Mouse (Mus musculus) hindlimb bud, embryonic 11.5 days (tissue): ENCODE data around the gene Mpped1.

Source experiments
- DNase-seq: peaks from one replicate; pipeline ENCODE4 v3.0.0-alpha.2; 2012; ENCODE audit warnings: low read depth, low spot score; ENCODE audit errors: extremely low spot score

Gene Mpped1

DNA sequence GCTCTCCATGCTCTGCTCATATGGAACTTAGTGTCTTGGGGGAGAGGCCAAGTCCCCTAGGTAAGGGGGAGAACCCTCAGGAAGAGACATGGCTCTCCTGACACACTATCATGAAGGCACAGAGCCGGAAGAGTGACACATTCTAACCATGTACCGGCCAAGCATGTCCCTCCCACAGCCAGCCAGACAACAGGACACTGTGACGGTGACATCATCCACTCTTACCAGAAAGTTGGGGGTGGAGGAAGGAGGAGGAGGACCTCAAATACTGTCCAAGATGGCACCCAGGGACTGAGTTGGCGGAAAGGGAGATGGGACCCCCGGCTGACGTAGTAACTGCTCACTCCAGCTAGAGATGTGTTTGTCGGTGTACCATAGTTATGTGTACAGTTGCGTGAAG lies 104.6 kb downstream of the Mpped1 start:
- DNase-seq = no peak

GRCm38 (mm10) chr15:83884291-83884690 lies 105.0 kb downstream of the Mpped1 start:
- DNase-seq = no peak

GRCm38 (mm10) chr15:83892871-83893270 lies 113.6 kb downstream of the Mpped1 start:
- DNase-seq = no peak

DNA sequence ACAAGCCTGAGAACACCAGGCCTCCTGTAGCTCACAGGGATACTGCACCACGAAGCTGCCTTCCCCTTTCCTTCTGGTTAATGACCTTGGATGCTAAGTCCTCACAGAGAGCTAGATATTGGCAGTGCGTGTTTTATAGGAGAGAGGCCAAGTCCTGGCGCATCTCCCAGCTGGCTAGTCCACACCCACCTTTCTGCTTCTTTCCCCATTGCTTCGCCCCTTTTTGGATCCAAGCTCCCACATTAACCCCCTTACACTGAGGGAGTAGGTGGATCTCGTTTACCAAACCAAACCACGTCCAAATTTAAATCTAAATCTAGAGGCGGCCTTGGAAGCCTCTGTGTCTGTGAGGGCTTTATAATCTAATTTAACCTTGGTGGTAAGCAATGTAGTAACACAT lies 115.0 kb downstream of the Mpped1 start:
- DNase-seq = no peak

DNA sequence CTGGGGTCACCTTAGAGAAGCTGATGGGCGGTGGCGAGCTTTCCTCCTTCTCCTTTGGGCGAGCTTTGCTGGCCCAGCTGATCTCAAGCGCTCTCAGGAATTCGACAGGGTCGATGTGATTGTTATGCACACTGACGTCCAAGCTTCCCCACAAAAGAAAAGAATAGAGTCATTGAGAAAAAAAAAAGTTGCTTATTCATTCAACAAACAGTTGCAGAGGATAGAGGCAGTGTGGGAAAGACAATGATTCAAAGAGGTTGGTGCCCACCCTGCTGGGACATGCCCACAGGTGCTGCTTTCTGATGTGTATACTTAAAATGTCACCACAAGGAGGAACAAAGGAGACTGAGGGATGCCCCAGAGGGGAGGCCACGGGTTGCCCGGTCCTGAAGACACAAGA lies 116.7 kb downstream of the Mpped1 start:
- no peak for DNase-seq

DNA sequence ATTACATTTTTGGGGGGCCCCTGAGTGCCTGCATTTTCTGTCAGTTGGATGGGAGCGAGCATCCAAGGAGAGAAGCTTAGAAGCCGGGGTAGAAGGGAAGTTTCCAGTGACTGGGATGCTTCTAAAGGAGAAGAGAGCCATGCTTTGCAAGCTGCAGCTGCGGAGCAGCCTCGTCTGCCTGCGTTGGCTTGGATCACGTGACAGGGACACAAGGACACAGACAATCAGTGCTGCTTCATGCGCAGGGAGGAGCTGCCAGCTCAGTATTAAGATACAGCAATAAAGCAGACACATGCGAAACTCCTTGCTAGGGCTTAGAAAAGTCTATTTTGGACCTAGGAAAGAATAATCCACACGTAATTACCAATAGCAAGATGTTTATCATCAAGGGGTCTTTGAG lies 118.0 kb downstream of the Mpped1 start:
- DNase-seq = no peak

DNA sequence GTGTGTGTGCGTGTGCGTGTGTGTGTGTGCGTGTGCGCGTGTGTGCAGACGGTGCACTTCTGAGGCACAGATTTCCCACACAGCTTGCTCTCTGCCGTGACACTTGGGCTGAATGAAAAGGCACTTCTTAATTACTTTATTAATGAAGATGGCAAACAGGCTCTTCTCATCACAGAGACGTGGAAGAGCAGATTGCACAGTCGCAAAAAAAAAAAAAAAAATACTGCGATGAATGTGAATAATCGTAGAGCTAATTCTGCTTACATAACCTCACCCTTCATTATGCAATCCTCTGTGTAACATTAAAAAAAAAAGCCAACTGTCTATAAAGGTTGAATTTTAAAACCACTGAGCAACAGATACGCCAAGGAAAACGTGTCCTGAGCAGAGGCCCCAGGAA lies 127.2 kb downstream of the Mpped1 start:
- DNase-seq = no peak
